In the genomic region with DNA sequence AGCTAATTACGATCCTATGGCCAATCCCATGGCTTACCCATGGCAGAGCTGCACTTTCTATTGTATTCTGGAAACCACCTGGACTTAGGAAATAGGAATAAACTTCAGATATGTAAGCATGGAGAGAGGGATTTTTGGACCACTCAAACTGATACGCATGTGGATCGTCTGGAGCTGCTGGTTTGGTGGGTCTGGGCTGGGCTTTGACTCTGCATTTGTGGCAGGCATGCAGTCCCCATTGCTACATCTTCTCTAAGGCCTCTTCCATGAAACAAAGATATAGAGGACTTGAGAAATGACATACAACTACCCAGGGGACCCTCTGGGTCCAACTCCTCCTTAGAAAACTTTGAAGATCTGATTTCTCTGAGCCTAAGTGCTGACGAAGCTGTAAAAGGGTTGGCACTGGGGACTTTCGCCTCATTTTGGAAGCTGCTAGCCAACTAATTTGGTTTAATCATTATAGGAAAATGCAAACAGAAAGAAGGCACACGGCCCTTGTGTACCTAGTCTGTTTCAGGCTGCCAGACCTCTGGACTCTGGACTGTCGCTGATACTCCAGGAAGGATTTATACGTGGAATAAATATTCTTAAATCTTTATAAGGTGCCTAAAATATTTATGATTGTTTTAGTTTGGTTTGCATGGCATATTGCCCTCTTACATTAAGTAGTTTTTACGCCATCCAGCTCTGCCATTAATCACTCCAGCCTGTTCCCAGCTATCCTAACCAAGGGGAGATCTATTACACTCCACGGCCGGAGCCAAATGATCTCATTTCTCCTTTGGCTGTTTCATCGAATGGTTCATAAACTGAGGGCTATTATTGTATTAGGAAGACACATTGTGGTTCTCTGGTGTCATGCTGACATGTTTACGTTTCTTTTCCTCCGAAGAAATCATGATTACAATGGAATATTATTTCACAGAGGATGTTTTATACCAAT, we compare ENCODE assay signal across 11 mouse cellular contexts.
DNase-seq lines count a peak whose midpoint lies in the region; ATAC-seq lines count a peak whose summit lies in the region.
"Had no signal": no experiment of that assay in that cellular context is flagged by ENCODE, and none has a peak within 500 bp of the region (broad histone marks: within the 10 kb centered on the region; RNA-seq: fewer than 3 reads in every experiment).

No protein-coding gene starts in this region.

- DNase-seq in hindbrain, embryonic 11.5 days (ENCODE audit: low spot score), result no peak
- peak; percentile 15 for DNase-seq in gastrocnemius, postnatal 25 days
- DNase-seq in kidney, postnatal 14 days, result peak; percentile 73
- DNase-seq in left cerebral cortex, postnatal 14 days (ENCODE audit: low spot score in 2 of 2), result no peak
- DNase-seq in cerebellum, adult 11 months, result no peak
- DNase-seq: midbrain, embryonic 14.5 days had no signal

- peaks cover 14% of the 10 kb centered on the region for H3K4me1 ChIP-seq in hindbrain, embryonic 13.5 days (replicated peaks)
- no peaks in the 10 kb centered on the region for H3K4me1 ChIP-seq in hindbrain, embryonic 11.5 days (replicated peaks; ENCODE audit: control insufficient read depth, insufficient read depth, low read length)
- peaks cover 15% of the 10 kb centered on the region for H3K4me1 ChIP-seq in neural tube, embryonic 13.5 days (replicated peaks)
- H3K4me1 ChIP-seq: heart, embryonic 13.5 days had no signal

- intact Hi-C loops in left cerebral cortex, postnatal 14 days (cut with DNase I), result no loop called here

- no peak overlapping the region for H3K4me3 ChIP-seq in hindbrain, embryonic 13.5 days
- H3K4me3 ChIP-seq in hindbrain, embryonic 11.5 days (ENCODE audit: low read depth, low read length), result no peak overlapping the region
- no peak overlapping the region for H3K4me3 ChIP-seq in neural tube, embryonic 13.5 days
- H3K4me3 ChIP-seq: heart, embryonic 13.5 days; layer of hippocampus, adult 2 months had no signal

- no peaks in the 10 kb centered on the region for H3K9me3 ChIP-seq in hindbrain, embryonic 13.5 days
- H3K9me3 ChIP-seq in hindbrain, embryonic 11.5 days (ENCODE audit: control insufficient read depth, low read length), result no peaks in the 10 kb centered on the region
- no peaks in the 10 kb centered on the region for H3K9me3 ChIP-seq in neural tube, embryonic 13.5 days
- H3K9me3 ChIP-seq: heart, embryonic 13.5 days had no signal

- no peak overlapping the region for H3K4me2 ChIP-seq in hindbrain, embryonic 13.5 days
- H3K4me2 ChIP-seq in hindbrain, embryonic 11.5 days (replicated peaks; ENCODE audit: low read depth, low read length), result no peak overlapping the region
- H3K4me2 ChIP-seq in neural tube, embryonic 13.5 days, result no peak overlapping the region
- H3K4me2 ChIP-seq: heart, embryonic 13.5 days had no signal

- WGBS in hindbrain, embryonic 13.5 days, result 69% methylated on average over 14 of the region's 14 CpGs
- 77% methylated on average over 14 of the region's 14 CpGs for whole genome bisulfite sequencing in hindbrain, embryonic 11.5 days
- WGBS in neural tube, embryonic 13.5 days, result 45% methylated on average over 14 of the region's 14 CpGs

- no peak overlapping the region for H3K9ac ChIP-seq in hindbrain, embryonic 13.5 days
- H3K9ac ChIP-seq in hindbrain, embryonic 11.5 days (ENCODE audit: low read depth, low read length), result no peak overlapping the region
- H3K9ac ChIP-seq in neural tube, embryonic 13.5 days, result no peak overlapping the region
- H3K9ac ChIP-seq: heart, embryonic 13.5 days had no signal

- no peaks in the 10 kb centered on the region for H3K27me3 ChIP-seq in hindbrain, embryonic 13.5 days
- no peaks in the 10 kb centered on the region for H3K27me3 ChIP-seq in hindbrain, embryonic 11.5 days (ENCODE audit: control insufficient read depth, insufficient read depth, low read length)
- H3K27me3 ChIP-seq in neural tube, embryonic 13.5 days, result no peaks in the 10 kb centered on the region
- H3K27me3 ChIP-seq: heart, embryonic 13.5 days had no signal

- peak; percentile 66 for ATAC-seq in hindbrain, embryonic 13.5 days (ENCODE audit: low FRiP score)
- ATAC-seq in hindbrain, embryonic 11.5 days (ENCODE audit: low FRiP score), result no peak
- peak; percentile 72 for ATAC-seq in neural tube, embryonic 13.5 days (ENCODE audit: low read depth)
- no peak for ATAC-seq in monocyte, adult 5-6 weeks (replicated peaks; ENCODE audit: insufficient number of reproducible peaks, low FRiP score, low TSS enrichment, poor library complexity, severe bottlenecking)

- peak overlapping the region; percentile 40 for H3K27ac ChIP-seq in hindbrain, embryonic 13.5 days
- H3K27ac ChIP-seq in hindbrain, embryonic 11.5 days (ENCODE audit: low read depth, low read length), result no peak overlapping the region
- H3K27ac ChIP-seq in neural tube, embryonic 13.5 days (replicated peaks), result peak overlapping the region; percentile 65
- H3K27ac ChIP-seq: heart, embryonic 13.5 days; layer of hippocampus, adult 2 months had no signal

- H3K36me3 ChIP-seq in hindbrain, embryonic 13.5 days, result no peaks in the 10 kb centered on the region
- no peaks in the 10 kb centered on the region for H3K36me3 ChIP-seq in hindbrain, embryonic 11.5 days (ENCODE audit: control insufficient read depth, insufficient read depth, low read length)
- H3K36me3 ChIP-seq in neural tube, embryonic 13.5 days, result no peaks in the 10 kb centered on the region
- H3K36me3 ChIP-seq: heart, embryonic 13.5 days had no signal

Comparison
In these comparisons a context has a peak if more than half of its experiments do, and no peak if none do; other contexts are left out.
1. ATAC-seq: peak in hindbrain, embryonic 13.5 days (single experiment) and neural tube, embryonic 13.5 days (single experiment); none in hindbrain, embryonic 11.5 days (single experiment) and monocyte, adult 5-6 weeks (single experiment).
2. DNase-seq: peak in gastrocnemius, postnatal 25 days (single experiment) and kidney, postnatal 14 days (single experiment); none in hindbrain, embryonic 11.5 days (single experiment), left cerebral cortex, postnatal 14 days (0 of 2) and cerebellum, adult 11 months (single experiment).